Mouse (Mus musculus) limb, embryonic 11.5 days (tissue): Measurements from ENCODE around the gene Dscam. TPM values are rescaled to one million over a fixed set of nuclear protein-coding genes. Genes with fewer than 3 reads are reported as not detected.
A peak's percentile ranks its signal among the peaks of the same experiment; 100 is the strongest.

Experiments used
- ATAC-seq: fragments of 200-750 bp; cut with Nextera tagmentation; 2 replicates; pipeline ENCODE4 v1.8.0; 2017; ENCODE audit warnings: low read depth; ENCODE audit not compliant: insufficient number of reproducible peaks, low FRiP score, low TSS enrichment
- DNase-seq: peaks from one replicate; pipeline ENCODE4 v3.0.0-alpha.2; 2015; ENCODE audit warnings: low spot score
- H3K27ac ChIP-seq: fragments of 300-500 bp; sonication (generic); replicated peaks from 2 replicates; pipeline ENCODE4 v1.5.1; 2014; ENCODE audit warnings: low read depth, mild to moderate bottlenecking, low read length
- H3K27me3 ChIP-seq: fragments of 300-500 bp; sonication (generic); 2 replicates; pipeline ENCODE4 v1.6.1; 2014; ENCODE audit warnings: mild to moderate bottlenecking, low read length, mixed read lengths; ENCODE audit not compliant: control insufficient read depth, insufficient read depth
- H3K36me3 ChIP-seq: fragments of 300-500 bp; sonication (generic); 2 replicates; pipeline ENCODE4 v1.6.1; 2014; ENCODE audit warnings: mild to moderate bottlenecking, low read length, moderate library complexity, mixed read lengths; ENCODE audit not compliant: control insufficient read depth, insufficient read depth
- H3K4me1 ChIP-seq: fragments of 300-500 bp; sonication (generic); 2 replicates; pipeline ENCODE4 v1.6.1; 2014; ENCODE audit warnings: low read length, mixed read lengths; ENCODE audit not compliant: control insufficient read depth, insufficient read depth
- H3K4me2 ChIP-seq: fragments of 300-500 bp; sonication (generic); 2 replicates; pipeline ENCODE4 v1.6.1; 2014; ENCODE audit warnings: low read depth, mild to moderate bottlenecking, moderate library complexity; ENCODE audit not compliant: severe bottlenecking
- H3K4me3 ChIP-seq: fragments of 300-500 bp; sonication (generic); 2 replicates; pipeline ENCODE4 v1.5.1; 2014; ENCODE audit warnings: low read depth, low read length
- H3K9ac ChIP-seq: fragments of 300-500 bp; sonication (generic); 2 replicates; pipeline ENCODE4 v1.6.1; 2014; ENCODE audit warnings: mild to moderate bottlenecking, low read length
- H3K9me3 ChIP-seq: fragments of 300-500 bp; sonication (generic); 2 replicates; pipeline ENCODE4 v1.6.1; 2016; ENCODE audit warnings: low read length; ENCODE audit not compliant: control insufficient read depth
- WGBS: fragments of 180-500 bp; shearing (Covaris S2); extraction: QIAGEN DNeasy Blood & Tissue Kit; methylation state at CpG from one replicate; pipeline ENCODE4 v1.1.7; 2014; 5-methylcytosine and 5-hydroxymethylcytosine counted together
- polyA plus RNA-seq: library from polyadenylated mRNA; unstranded; fragments of >200 nt; fragmentation: Nextera tagmentation; extraction: Ambion mirVana; gene quantifications from 2 replicates; pipeline ENCODE4 v1.2.1, GENCODE M21; 2014

Gene Dscam
- polyA plus RNA-seq, 1 experiment from 2014 or later = 0.11 TPM

DNA sequence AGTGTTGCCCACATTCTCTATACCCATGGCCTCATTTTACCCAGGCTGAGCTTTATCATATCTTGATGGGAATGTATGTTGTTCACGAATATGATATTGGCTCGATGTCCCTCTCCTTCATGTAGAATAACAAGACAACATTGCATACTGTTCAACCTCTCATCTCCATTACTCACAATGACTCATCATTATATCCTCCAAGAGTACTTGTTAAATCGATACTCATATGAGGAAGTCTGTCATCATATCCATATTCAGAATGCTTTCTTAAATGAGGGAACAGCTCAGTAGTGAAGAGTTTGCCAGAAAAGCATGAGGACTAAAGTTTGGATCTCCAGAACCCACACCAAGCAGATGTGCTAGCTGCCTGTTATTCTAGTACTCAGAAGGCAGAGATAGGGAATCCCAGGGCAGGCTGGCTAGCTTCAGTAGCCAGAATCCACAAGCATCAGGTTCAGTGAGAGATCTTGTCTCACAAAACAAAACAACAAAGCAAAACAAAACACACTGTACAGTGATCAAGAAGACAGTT, 327.7 kb downstream of the Dscam start:
- Histone ChIP-seq H3K27ac (no peak overlapping the region), H3K4me3 (no peak overlapping the region), H3K4me1 (peaks cover 2% of the 10 kb centered on the region; the same call in 1 of the 2 replicates), H3K27me3 (no peaks in the 10 kb centered on the region), H3K36me3 (no peaks in the 10 kb centered on the region), H3K4me2 (no peak overlapping the region), H3K9me3 (no peaks in the 10 kb centered on the region), H3K9ac (no peak overlapping the region)
- DNase-seq = no peak
- 93% methylated on average over 3 of the region's 3 CpGs for WGBS
- ATAC-seq = no peak

DNA sequence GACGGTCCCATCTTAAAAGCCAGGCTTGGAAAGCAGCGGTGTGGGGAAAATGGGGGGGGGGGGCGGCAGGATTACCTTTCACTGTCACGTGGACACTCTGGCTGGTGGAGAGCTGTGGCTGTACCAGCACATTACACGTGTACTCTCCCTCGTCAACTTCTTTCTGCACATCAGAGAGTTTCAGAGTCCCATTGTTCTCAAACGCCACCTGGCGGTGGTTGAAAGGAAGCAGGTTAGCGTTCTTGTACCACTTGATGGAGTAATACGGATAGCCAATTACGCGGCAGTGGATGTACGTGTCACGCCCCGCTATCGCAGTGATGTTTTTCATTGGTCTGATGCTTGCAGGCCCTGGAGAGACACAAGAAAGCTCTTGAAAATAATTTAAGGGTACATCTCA, 350.9 kb downstream of the Dscam start:
- Histone ChIP-seq H3K36me3 (no peaks in the 10 kb centered on the region), H3K4me2 (no peak overlapping the region), H3K9ac (no peak overlapping the region), H3K4me1 (no peaks in the 10 kb centered on the region), H3K27ac (no peak overlapping the region), H3K9me3 (no peaks in the 10 kb centered on the region), H3K4me3 (no peak overlapping the region), H3K27me3 (no peaks in the 10 kb centered on the region)
- WGBS = 26% methylated on average over 16 of the region's 16 CpGs
- ATAC-seq (peak; percentile 65; the same call in 1 of the 2 replicates), DNase-seq (peak; percentile 81)

GRCm38 (mm10) chr16:96806298-96806697, 364.3 kb downstream of the Dscam start:
- no peaks in the 10 kb centered on the region for H3K27me3 ChIP-seq
- ATAC-seq = no peak
- H3K4me2 ChIP-seq = no peak overlapping the region
- 90% methylated on average over 1 of the region's 1 CpGs for WGBS
- no peak overlapping the region for H3K4me3 ChIP-seq
- DNase-seq = no peak
- H3K9ac ChIP-seq = no peak overlapping the region
- no peaks in the 10 kb centered on the region for H3K4me1 ChIP-seq
- H3K27ac ChIP-seq = no peak overlapping the region
- no peaks in the 10 kb centered on the region for H3K9me3 ChIP-seq
- no peaks in the 10 kb centered on the region for H3K36me3 ChIP-seq

DNA sequence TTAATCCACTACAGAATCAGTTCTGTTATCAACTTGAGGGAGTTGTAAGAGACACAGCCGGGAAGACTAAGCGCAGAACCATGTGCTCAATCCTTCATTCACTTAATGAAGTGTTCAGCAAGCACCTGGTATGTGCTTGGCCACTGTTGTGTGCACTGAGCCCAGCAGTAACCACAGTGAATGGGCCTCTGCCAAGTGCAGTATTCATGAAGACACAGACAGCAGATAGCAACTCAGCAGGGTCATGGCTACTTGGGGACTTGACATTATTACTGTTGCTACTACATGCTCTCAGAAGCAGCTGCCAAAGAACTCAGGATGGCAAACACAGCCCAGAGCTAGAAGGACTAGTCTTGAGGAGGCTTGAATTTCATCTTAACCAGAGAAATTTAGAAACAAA, 367.9 kb downstream of the Dscam start:
- Histone ChIP-seq H3K4me2 (no peak overlapping the region), H3K27me3 (no peaks in the 10 kb centered on the region), H3K9me3 (no peaks in the 10 kb centered on the region), H3K36me3 (no peaks in the 10 kb centered on the region), H3K4me3 (no peak overlapping the region), H3K27ac (no peak overlapping the region), H3K9ac (no peak overlapping the region), H3K4me1 (no peaks in the 10 kb centered on the region)
- ATAC-seq (no peak), DNase-seq (no peak)
- 83% methylated on average over 2 of the region's 2 CpGs for WGBS

DNA sequence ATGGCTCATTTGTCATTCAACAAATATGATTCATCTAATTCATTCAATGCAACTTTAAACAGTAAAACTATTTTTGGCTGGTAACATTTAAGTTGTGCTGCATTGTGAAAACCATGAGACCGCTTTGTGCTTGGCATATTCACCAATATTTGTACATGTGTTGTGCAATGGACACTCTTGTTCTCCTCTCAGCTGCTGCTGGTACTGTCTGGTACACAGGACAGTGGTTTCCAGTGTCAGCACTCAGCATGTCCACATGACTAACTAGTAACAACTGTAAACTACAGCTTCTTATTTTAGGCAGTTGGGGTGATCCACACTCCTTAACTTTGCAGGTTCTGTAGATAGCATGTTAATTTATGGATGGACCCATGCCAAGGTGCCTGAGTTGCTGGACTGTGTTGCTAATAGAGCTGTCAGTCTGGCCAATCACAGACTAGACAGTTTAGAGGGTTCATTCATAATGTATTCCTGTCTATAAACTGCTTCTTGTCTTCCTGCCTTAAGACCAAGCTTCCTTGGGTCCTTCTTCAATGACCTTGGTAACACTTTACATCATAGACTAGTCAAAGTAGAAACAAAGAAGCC, 368.8 kb downstream of the Dscam start:
- ATAC-seq (no peak), DNase-seq (no peak)
- H3K9me3 ChIP-seq = no peaks in the 10 kb centered on the region
- H3K4me2 ChIP-seq = no peak overlapping the region
- no peak overlapping the region for H3K9ac ChIP-seq
- no peaks in the 10 kb centered on the region for H3K36me3 ChIP-seq
- no peaks in the 10 kb centered on the region for H3K4me1 ChIP-seq
- no peak overlapping the region for H3K4me3 ChIP-seq
- no peak overlapping the region for H3K27ac ChIP-seq
- H3K27me3 ChIP-seq = no peaks in the 10 kb centered on the region
- 95% methylated on average over 1 of the region's 1 CpGs for WGBS

DNA sequence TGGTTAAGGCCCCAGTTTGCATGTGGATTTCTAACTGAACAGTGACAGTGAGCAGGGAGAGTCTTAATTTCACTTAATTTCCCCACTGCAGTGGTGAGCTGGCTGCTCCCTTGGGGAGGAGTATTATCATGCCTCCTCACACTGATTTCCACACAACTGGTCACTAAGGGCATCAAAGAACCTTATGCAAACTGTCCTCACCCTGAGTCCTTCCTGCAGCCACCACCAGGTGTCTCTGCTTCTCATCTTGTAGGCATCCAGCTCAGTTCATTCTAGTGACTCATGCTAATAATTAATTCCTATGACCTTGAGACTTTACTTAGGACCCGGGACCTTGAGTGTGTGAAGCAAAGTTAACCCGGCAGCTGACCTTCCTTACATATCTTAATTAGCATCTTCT, 375.1 kb downstream of the Dscam start:
- H3K4me2 ChIP-seq = no peak overlapping the region
- ATAC-seq (no peak), DNase-seq (peak; percentile 47)
- H3K36me3 ChIP-seq = no peaks in the 10 kb centered on the region
- WGBS = 40% methylated on average over 2 of the region's 2 CpGs
- no peaks in the 10 kb centered on the region for H3K27me3 ChIP-seq
- H3K4me1 ChIP-seq = no peaks in the 10 kb centered on the region
- no peaks in the 10 kb centered on the region for H3K9me3 ChIP-seq
- no peak overlapping the region for H3K9ac ChIP-seq
- H3K4me3 ChIP-seq = no peak overlapping the region
- no peak overlapping the region for H3K27ac ChIP-seq

DNA sequence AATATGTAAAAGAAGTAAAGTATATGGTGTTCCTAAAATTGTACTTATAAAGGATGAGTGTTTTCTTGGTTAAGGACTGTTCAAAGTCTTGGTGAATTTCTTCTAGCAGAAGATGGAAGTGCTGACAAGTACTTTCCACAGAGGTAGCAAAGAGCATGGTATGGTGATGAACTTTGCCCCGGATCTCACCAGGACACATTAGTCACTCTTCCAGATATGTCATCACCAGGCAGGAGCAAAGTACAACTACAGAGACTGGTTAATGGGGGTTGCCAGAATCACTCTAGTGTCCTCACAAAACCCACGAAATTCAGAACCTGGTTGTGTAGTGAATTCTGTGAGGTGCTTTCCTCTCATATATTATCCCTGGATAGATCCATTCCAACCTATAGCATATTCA, 379.2 kb downstream of the Dscam start:
- no peak overlapping the region for H3K4me2 ChIP-seq
- no peaks in the 10 kb centered on the region for H3K4me1 ChIP-seq
- H3K36me3 ChIP-seq = no peaks in the 10 kb centered on the region
- H3K4me3 ChIP-seq = no peak overlapping the region
- no peaks in the 10 kb centered on the region for H3K27me3 ChIP-seq
- WGBS = 60% methylated on average over 2 of the region's 2 CpGs
- H3K9ac ChIP-seq = no peak overlapping the region
- no peaks in the 10 kb centered on the region for H3K9me3 ChIP-seq
- H3K27ac ChIP-seq = no peak overlapping the region
- ATAC-seq (no peak), DNase-seq (no peak)

GRCm38 (mm10) chr16:96788286-96788685, 382.3 kb downstream of the Dscam start:
- Histone ChIP-seq H3K4me1 (no peaks in the 10 kb centered on the region), H3K4me3 (no peak overlapping the region), H3K9ac (no peak overlapping the region), H3K4me2 (no peak overlapping the region), H3K27me3 (no peaks in the 10 kb centered on the region), H3K9me3 (no peaks in the 10 kb centered on the region), H3K36me3 (no peaks in the 10 kb centered on the region), H3K27ac (no peak overlapping the region)
- 66% methylated on average over 5 of the region's 5 CpGs for WGBS
- DNase-seq = no peak
- no peak for ATAC-seq

GRCm38 (mm10) chr16:96779021-96779420, 391.5 kb downstream of the Dscam start:
- H3K27me3 ChIP-seq = no peaks in the 10 kb centered on the region
- H3K9ac ChIP-seq = no peak overlapping the region
- H3K9me3 ChIP-seq = no peaks in the 10 kb centered on the region
- ATAC-seq (no peak), DNase-seq (no peak)
- no peak overlapping the region for H3K27ac ChIP-seq
- WGBS = 74% methylated on average over 5 of the region's 5 CpGs
- no peak overlapping the region for H3K4me3 ChIP-seq
- no peaks in the 10 kb centered on the region for H3K36me3 ChIP-seq
- no peak overlapping the region for H3K4me2 ChIP-seq
- H3K4me1 ChIP-seq = no peaks in the 10 kb centered on the region
